Mouse (Mus musculus): ENCODE data around the gene Zfp418. TPM values are rescaled to one million over a fixed set of nuclear protein-coding genes. Genes with fewer than 3 reads are reported as not detected.
A peak's percentile ranks its signal among the peaks of the same experiment; 100 is the strongest.
"Not testable (repeated sequence)": the region's sequence is repeated elsewhere in the genome, so short reads cannot be mapped to it uniquely, and the experiment has no call there.

The Zfp418 gene
- 2.5 and 3.3 TPM in 2 replicates for polyA plus RNA-seq (2015; fragmentation: Nextera tagmentation; extraction: Ambion mirVana)

GRCm38 (mm10) chr7:7171227-7172147, at the start of gene Zfp418:
Gene Zfp418 (plus strand): TSS chr7:7171330.
- H3K4me2 ChIP-seq (ENCODE audit: low read length), result peak within 1 kb of the TSS; percentile 58

GRCm38 (mm10) chr7:7121602-7121980, 49.5 kb upstream of the Zfp418 start:
- ATAC-seq, result no peak; the same call in 1 of the 2 replicates
- Histone ChIP-seq H3K27me3 (replicated peaks; ENCODE audit: control insufficient read depth, insufficient read depth, low read length) (no peaks in the 10 kb centered on the region), H3K4me3 (ENCODE audit: low read length) (peak overlapping the region; percentile 67), H3K4me1 (ENCODE audit: control insufficient read depth, insufficient read depth, low read depth, low read length) (peaks cover 10% of the 10 kb centered on the region), H3K36me3 (ENCODE audit: control insufficient read depth, insufficient read depth, low read length) (peaks cover 11% of the 10 kb centered on the region), H3K4me2 (ENCODE audit: low read length) (peak overlapping the region; percentile 61), H3K9me3 (ENCODE audit: control insufficient read depth, low read length) (no peaks in the 10 kb centered on the region), H3K27ac (ENCODE audit: low read depth, low read length) (no peak overlapping the region), H3K9ac (ENCODE audit: low read depth, low read length) (0 out of 2 replicates have a peak overlapping the region, but pooled peaks have one; percentile 32)
- 56% methylated on average over 6 of the region's 6 CpGs for WGBS

More at GRCm38 (mm10) chr7:7171227-7172147, at the start of gene Zfp418:
- WGBS, result under 1% methylated on average over 26 of the region's 26 CpGs
- H3K9me3 ChIP-seq (ENCODE audit: control insufficient read depth, low read length), result no peaks in the 10 kb centered on the region
- no peaks in the 10 kb centered on the region for H3K27me3 ChIP-seq (replicated peaks; ENCODE audit: control insufficient read depth, insufficient read depth, low read length)
- H3K36me3 ChIP-seq (ENCODE audit: control insufficient read depth, insufficient read depth, low read length), result peaks cover 7% of the 10 kb centered on the region; the same call in 1 of the 2 replicates
- peak within 1 kb of the TSS; percentile 81 for H3K9ac ChIP-seq (ENCODE audit: low read depth, low read length)
- peak within 1 kb of the TSS; percentile 67 for H3K4me3 ChIP-seq (ENCODE audit: low read length)
- peak within 1 kb of the TSS; percentile 83 for H3K27ac ChIP-seq (ENCODE audit: low read depth, low read length)
- ATAC-seq, result peak; percentile 99
- H3K4me1 ChIP-seq (ENCODE audit: control insufficient read depth, insufficient read depth, low read depth, low read length), result peaks cover 4% of the 10 kb centered on the region

- not testable (repeated sequence) for H3K4me1 ChIP-seq (ENCODE audit: control insufficient read depth, insufficient read depth, low read depth, low read length); H3K9me3 ChIP-seq (ENCODE audit: control insufficient read depth, low read length); H3K27ac ChIP-seq (ENCODE audit: low read depth, low read length); ATAC-seq; H3K9ac ChIP-seq (ENCODE audit: low read depth, low read length); H3K4me2 ChIP-seq (ENCODE audit: low read length); H3K27me3 ChIP-seq (replicated peaks; ENCODE audit: control insufficient read depth, insufficient read depth, low read length); H3K4me3 ChIP-seq (ENCODE audit: low read length)
- WGBS, result 96% methylated on average over 14 of the region's 15 CpGs
- H3K36me3 ChIP-seq (ENCODE audit: control insufficient read depth, insufficient read depth, low read length), result peaks cover 27% of the 10 kb centered on the region
These were observed 40.5 kb upstream of the Zfp418 start for GRCm38 (mm10) chr7:7130491-7131124.

- H3K36me3 ChIP-seq (ENCODE audit: control insufficient read depth, insufficient read depth, low read length), result peaks cover 27% of the 10 kb centered on the region
- H3K4me3 ChIP-seq (ENCODE audit: low read length), result no peak overlapping the region
- H3K4me2 ChIP-seq (ENCODE audit: low read length), result no peak overlapping the region
- WGBS, result 77% methylated on average over 8 of the region's 8 CpGs
- H3K4me1 ChIP-seq (ENCODE audit: control insufficient read depth, insufficient read depth, low read depth, low read length), result peaks cover 7% of the 10 kb centered on the region
- H3K27ac ChIP-seq (ENCODE audit: low read depth, low read length), result no peak overlapping the region
- no peak overlapping the region for H3K9ac ChIP-seq (ENCODE audit: low read depth, low read length)
- no peak for ATAC-seq
- peaks cover 4% of the 10 kb centered on the region; the same call in 1 of the 2 replicates for H3K9me3 ChIP-seq (ENCODE audit: control insufficient read depth, low read length)
- H3K27me3 ChIP-seq (replicated peaks; ENCODE audit: control insufficient read depth, insufficient read depth, low read length), result no peaks in the 10 kb centered on the region
These were observed 38.4 kb upstream of the Zfp418 start for GRCm38 (mm10) chr7:7132751-7133150.

GRCm38 (mm10) chr7:7136379-7136866, 34.7 kb upstream of the Zfp418 start, which contains the start of gene Zfp773:
Gene Zfp773 (minus strand): TSS chr7:7136755.
- peak within 1 kb of the TSS; percentile 82 for H3K27ac ChIP-seq (ENCODE audit: low read depth, low read length)
- ATAC-seq, result peak; percentile 98
- no peaks in the 10 kb centered on the region for H3K27me3 ChIP-seq (replicated peaks; ENCODE audit: control insufficient read depth, insufficient read depth, low read length)
- H3K9me3 ChIP-seq (ENCODE audit: control insufficient read depth, low read length), result no peaks in the 10 kb centered on the region; the same call in 1 of the 2 replicates
- peak within 1 kb of the TSS; percentile 60 for H3K4me3 ChIP-seq (ENCODE audit: low read length)
- peaks cover 7% of the 10 kb centered on the region for H3K4me1 ChIP-seq (ENCODE audit: control insufficient read depth, insufficient read depth, low read depth, low read length)
- H3K9ac ChIP-seq (ENCODE audit: low read depth, low read length), result peak within 1 kb of the TSS; percentile 77
- H3K36me3 ChIP-seq (ENCODE audit: control insufficient read depth, insufficient read depth, low read length), result peaks cover 19% of the 10 kb centered on the region
- H3K4me2 ChIP-seq (ENCODE audit: low read length), result peak within 1 kb of the TSS; percentile 73
- WGBS, result 1% methylated on average over 16 of the region's 16 CpGs

GRCm38 (mm10) chr7:7144215-7144614, 26.9 kb upstream of the Zfp418 start:
- 91% methylated on average over 1 of the region's 1 CpGs for WGBS
- Histone ChIP-seq H3K36me3 (ENCODE audit: control insufficient read depth, insufficient read depth, low read length) (no peaks in the 10 kb centered on the region), H3K9me3 (ENCODE audit: control insufficient read depth, low read length) (no peaks in the 10 kb centered on the region), H3K4me2 (ENCODE audit: low read length) (no peak overlapping the region), H3K4me3 (ENCODE audit: low read length) (no peak overlapping the region), H3K27ac (ENCODE audit: low read depth, low read length) (no peak overlapping the region), H3K4me1 (ENCODE audit: control insufficient read depth, insufficient read depth, low read depth, low read length) (no peaks in the 10 kb centered on the region), H3K9ac (ENCODE audit: low read depth, low read length) (no peak overlapping the region), H3K27me3 (replicated peaks; ENCODE audit: control insufficient read depth, insufficient read depth, low read length) (no peaks in the 10 kb centered on the region)
- ATAC-seq, result no peak

GRCm38 (mm10) chr7:7145991-7146608, 25.0 kb upstream of the Zfp418 start:
- no peak for ATAC-seq

GRCm38 (mm10) chr7:7185897-7186296, 14.8 kb downstream of the Zfp418 start:
- no peaks in the 10 kb centered on the region for H3K4me1 ChIP-seq (ENCODE audit: control insufficient read depth, insufficient read depth, low read depth, low read length)
- no peak overlapping the region for H3K9ac ChIP-seq (ENCODE audit: low read depth, low read length)
- 96% methylated on average over 1 of the region's 1 CpGs for WGBS
- no peaks in the 10 kb centered on the region for H3K9me3 ChIP-seq (ENCODE audit: control insufficient read depth, low read length)
- H3K27ac ChIP-seq (ENCODE audit: low read depth, low read length), result no peak overlapping the region
- H3K4me2 ChIP-seq (ENCODE audit: low read length), result no peak overlapping the region
- H3K36me3 ChIP-seq (ENCODE audit: control insufficient read depth, insufficient read depth, low read length), result peaks cover 22% of the 10 kb centered on the region
- no peaks in the 10 kb centered on the region for H3K27me3 ChIP-seq (replicated peaks; ENCODE audit: control insufficient read depth, insufficient read depth, low read length)
- ATAC-seq, result no peak
- no peak overlapping the region for H3K4me3 ChIP-seq (ENCODE audit: low read length)

More at GRCm38 (mm10) chr7:7145991-7146608, 25.0 kb upstream of the Zfp418 start:
- Histone ChIP-seq H3K27ac (ENCODE audit: low read depth, low read length) (no peak overlapping the region), H3K36me3 (ENCODE audit: control insufficient read depth, insufficient read depth, low read length) (no peaks in the 10 kb centered on the region), H3K4me3 (ENCODE audit: low read length) (no peak overlapping the region), H3K4me1 (ENCODE audit: control insufficient read depth, insufficient read depth, low read depth, low read length) (no peaks in the 10 kb centered on the region), H3K4me2 (ENCODE audit: low read length) (no peak overlapping the region), H3K9ac (ENCODE audit: low read depth, low read length) (no peak overlapping the region), H3K27me3 (replicated peaks; ENCODE audit: control insufficient read depth, insufficient read depth, low read length) (no peaks in the 10 kb centered on the region), H3K9me3 (ENCODE audit: control insufficient read depth, low read length) (no peaks in the 10 kb centered on the region)
- WGBS, result 93% methylated on average over 15 of the region's 15 CpGs
